Mouse (Mus musculus): ENCODE measurements around the gene Slc4a8. TPM values are rescaled to one million over a fixed set of nuclear protein-coding genes. Genes with fewer than 3 reads are reported as not detected.

Slc4a8 gene
- polyA plus RNA-seq, 1 experiment from 2014 or later: 8.7 TPM

DNA sequence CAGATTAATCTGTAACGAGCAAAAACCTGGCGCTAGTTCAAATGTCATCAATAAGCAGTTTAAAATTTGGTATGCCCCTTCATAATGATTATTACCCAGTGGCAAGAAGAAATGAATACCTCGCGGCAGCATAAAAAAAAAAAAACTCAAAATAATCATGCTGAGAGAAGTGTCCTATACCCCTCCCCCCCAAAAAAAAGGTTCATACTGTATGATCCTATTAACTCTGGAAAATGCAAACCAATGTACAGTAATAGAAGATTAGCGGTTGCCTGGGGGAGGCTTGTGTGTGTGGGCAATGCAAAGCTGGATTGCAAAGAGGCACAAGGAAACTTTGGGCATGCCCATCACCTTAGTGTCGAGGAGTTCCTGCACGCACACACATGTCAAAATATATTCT, 108.0 kb downstream of the Slc4a8 start, which contains the start of gene Scn8a:
TSS of gene Scn8a (plus strand) at position 301 of the 400 bp plus-strand sequence.
- no peak for ATAC-seq (ENCODE audit: low FRiP score, low TSS enrichment)
- peak within 1 kb of the TSS; percentile 76 for H3K4me3 ChIP-seq (ENCODE audit: low read length)
- H3K27ac ChIP-seq (ENCODE audit: low read length): no peak within 1 kb of the TSS
- WGBS: 68% methylated on average over 7 of the region's 7 CpGs
- H3K36me3 ChIP-seq (ENCODE audit: insufficient read depth, low read length): no peaks in the 10 kb centered on the region
- peaks cover 35% of the 10 kb centered on the region for H3K27me3 ChIP-seq (ENCODE audit: insufficient read depth, low read length)
- H3K4me1 ChIP-seq (ENCODE audit: insufficient read depth, low read length): peaks cover 14% of the 10 kb centered on the region; the same call in 1 of the 2 replicates
- peak within 1 kb of the TSS; percentile 78 for H3K4me2 ChIP-seq (replicated peaks; ENCODE audit: low read depth, low read length)
- H3K9me3 ChIP-seq (ENCODE audit: low read length): peaks cover 8% of the 10 kb centered on the region; the same call in 1 of the 2 replicates
- peak within 1 kb of the TSS; percentile 63 for H3K9ac ChIP-seq (replicated peaks; ENCODE audit: low read length)

DNA sequence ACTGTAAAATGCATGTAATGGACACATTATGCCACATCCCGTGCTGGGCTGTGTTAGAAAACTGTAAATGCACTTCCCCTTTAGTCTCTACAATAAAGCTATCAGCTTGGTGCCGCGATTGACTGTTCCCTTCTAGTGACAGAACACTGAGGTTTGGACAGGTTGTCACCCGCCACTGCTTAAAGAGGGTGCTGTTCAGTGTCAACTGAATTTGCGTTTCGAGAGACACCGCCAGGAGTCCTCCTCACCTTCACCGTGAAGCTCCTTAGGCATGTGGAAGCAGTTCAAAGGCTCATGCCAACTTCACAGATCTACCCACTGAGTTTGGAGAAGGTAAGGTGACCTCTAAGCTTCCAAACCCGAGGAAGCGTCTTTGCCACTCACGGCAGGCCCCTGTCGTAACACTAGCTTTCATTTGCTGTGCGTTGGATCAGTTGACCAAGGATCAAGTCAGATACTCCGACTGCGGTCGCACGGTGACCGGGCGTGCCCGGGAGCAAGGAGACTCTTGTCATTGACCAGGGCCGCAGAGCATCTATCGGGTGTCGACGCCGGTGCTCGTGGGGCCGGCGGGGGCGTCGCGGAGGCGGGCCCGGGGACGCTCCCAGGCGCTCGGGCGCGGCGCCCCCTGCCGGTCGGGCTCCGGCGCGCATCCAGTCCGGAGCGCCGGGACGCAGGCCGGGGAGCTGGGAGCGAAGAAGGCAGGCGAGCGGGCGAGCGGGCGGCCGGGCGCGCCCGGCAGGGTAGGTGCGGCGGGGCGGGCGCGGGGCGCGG, 108.6 kb downstream of the Slc4a8 start:
- no peaks in the 10 kb centered on the region for H3K36me3 ChIP-seq (ENCODE audit: insufficient read depth, low read length)
- 3% methylated on average over 47 of the region's 66 CpGs for WGBS
- H3K9me3 ChIP-seq (ENCODE audit: low read length): peaks cover 8% of the 10 kb centered on the region; the same call in 1 of the 2 replicates
- H3K4me2 ChIP-seq (replicated peaks; ENCODE audit: low read depth, low read length): peak overlapping the region; percentile 78
- H3K27ac ChIP-seq (ENCODE audit: low read length): no peak overlapping the region
- peaks cover 39% of the 10 kb centered on the region for H3K27me3 ChIP-seq (ENCODE audit: insufficient read depth, low read length)
- ATAC-seq (ENCODE audit: low FRiP score, low TSS enrichment): peak; percentile 75
- H3K4me1 ChIP-seq (ENCODE audit: insufficient read depth, low read length): peaks cover 14% of the 10 kb centered on the region; the same call in 1 of the 2 replicates
- H3K4me3 ChIP-seq (ENCODE audit: low read length): peak overlapping the region; percentile 76
- H3K9ac ChIP-seq (replicated peaks; ENCODE audit: low read length): peak overlapping the region; percentile 63

DNA sequence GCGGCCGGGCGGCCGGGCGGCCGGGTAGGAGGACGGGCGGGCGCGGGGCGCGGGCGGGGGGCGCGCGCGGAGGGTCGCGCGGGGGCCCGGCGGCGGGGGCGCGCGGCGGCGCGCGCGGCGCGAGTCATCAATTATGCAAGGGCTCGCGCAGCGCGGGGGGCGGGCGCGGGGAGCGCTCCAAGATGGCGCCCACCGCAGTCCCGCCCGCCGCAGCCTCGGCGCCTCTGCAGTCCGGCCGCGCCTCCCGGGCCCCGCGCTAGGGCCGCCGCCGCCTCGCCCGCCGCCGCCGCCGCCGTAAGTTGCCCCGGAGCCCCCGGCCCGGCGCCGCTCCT, 109.2 kb downstream of the Slc4a8 start:
- ATAC-seq (ENCODE audit: low FRiP score, low TSS enrichment): peak; percentile 57; the same call in 1 of the 2 replicates
- peaks cover 5% of the 10 kb centered on the region; the same call in 1 of the 2 replicates for H3K9me3 ChIP-seq (ENCODE audit: low read length)
- H3K9ac ChIP-seq (replicated peaks; ENCODE audit: low read length): peak overlapping the region; percentile 84
- peaks cover 39% of the 10 kb centered on the region for H3K27me3 ChIP-seq (ENCODE audit: insufficient read depth, low read length)
- H3K4me1 ChIP-seq (ENCODE audit: insufficient read depth, low read length): peaks cover 14% of the 10 kb centered on the region; the same call in 1 of the 2 replicates
- H3K4me3 ChIP-seq (ENCODE audit: low read length): peak overlapping the region; percentile 76
- peak overlapping the region; percentile 78 for H3K4me2 ChIP-seq (replicated peaks; ENCODE audit: low read depth, low read length)
- H3K36me3 ChIP-seq (ENCODE audit: insufficient read depth, low read length): no peaks in the 10 kb centered on the region
- H3K27ac ChIP-seq (ENCODE audit: low read length): no peak overlapping the region
- WGBS: 4% methylated on average over 5 of the region's 69 CpGs

DNA sequence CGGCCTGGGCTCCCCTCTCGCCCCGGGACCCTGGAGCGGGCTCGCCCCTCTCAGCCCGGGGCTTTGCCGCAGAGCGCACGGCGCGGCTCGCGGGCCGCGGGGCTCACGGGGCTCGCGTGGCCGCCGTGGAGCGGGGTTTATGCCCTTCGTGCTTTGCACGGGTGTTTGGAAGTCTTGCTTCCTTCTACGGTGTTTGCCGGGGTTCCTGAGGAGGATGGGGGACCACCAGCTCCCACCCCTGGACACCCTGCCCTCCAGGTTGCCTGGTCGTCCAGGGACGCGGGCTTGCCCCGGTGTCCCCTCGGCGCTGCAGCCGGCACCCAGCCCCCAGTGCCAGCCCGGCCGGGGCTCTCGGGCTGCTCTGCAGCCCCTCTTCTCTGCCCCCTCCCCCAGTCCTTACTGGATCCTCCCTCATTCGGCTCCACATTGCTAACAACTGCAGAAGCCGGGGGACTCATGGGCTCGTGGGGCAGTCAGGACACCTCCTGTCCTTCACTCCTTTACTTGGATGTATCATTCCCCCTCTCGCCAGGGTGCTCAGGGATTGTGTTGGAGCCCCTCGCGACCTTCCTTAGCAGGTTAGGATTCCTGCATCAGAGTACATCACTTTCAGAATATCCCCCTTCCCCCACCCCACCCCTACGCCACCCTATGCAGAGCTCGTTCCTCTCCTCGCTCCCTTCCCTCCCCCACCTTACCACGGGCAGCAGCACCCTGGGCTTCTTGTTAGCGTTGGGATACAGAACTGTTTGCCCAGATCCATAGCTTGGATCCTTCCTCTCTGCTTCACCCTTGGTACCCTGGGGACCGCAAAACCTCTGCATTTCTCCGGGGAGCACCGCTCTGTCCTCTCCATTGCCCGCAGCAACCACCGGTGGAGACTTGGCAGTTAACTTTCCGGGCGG, 109.8 kb downstream of the Slc4a8 start:
- WGBS: 1% methylated on average over 53 of the region's 53 CpGs
- H3K4me1 ChIP-seq (ENCODE audit: insufficient read depth, low read length): peaks cover 14% of the 10 kb centered on the region; the same call in 1 of the 2 replicates
- peaks cover 5% of the 10 kb centered on the region; the same call in 1 of the 2 replicates for H3K9me3 ChIP-seq (ENCODE audit: low read length)
- peak overlapping the region; percentile 84 for H3K9ac ChIP-seq (replicated peaks; ENCODE audit: low read length)
- ATAC-seq (ENCODE audit: low FRiP score, low TSS enrichment): peak; percentile 50
- peaks cover 39% of the 10 kb centered on the region for H3K27me3 ChIP-seq (ENCODE audit: insufficient read depth, low read length)
- peak overlapping the region; percentile 37; the same call in 1 of the 2 replicates for H3K27ac ChIP-seq (ENCODE audit: low read length)
- H3K4me2 ChIP-seq (replicated peaks; ENCODE audit: low read depth, low read length): peak overlapping the region; percentile 78
- no peaks in the 10 kb centered on the region for H3K36me3 ChIP-seq (ENCODE audit: insufficient read depth, low read length)
- H3K4me3 ChIP-seq (ENCODE audit: low read length): peak overlapping the region; percentile 76

DNA sequence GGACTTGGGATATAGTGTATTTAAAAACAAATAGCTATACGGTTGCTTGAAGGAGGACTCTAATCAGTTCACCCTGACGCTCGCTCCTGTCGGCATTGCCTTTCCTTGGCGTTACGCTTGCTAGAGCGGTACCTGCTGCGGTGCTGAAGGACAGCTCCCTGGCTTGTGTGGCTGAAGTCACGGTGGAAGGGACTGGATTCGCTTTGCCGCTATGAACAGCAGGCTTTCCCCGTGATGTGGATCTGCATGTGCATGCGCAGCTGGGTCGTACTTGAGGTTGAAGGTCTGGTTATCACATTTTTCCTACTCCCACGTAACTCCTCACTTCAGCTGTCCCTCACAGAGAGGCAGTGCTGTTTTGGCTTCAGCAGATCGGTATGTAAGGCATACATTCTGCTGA, 111.6 kb downstream of the Slc4a8 start:
- Histone ChIP-seq H3K4me1 (ENCODE audit: insufficient read depth, low read length) (peaks cover 14% of the 10 kb centered on the region; the same call in 1 of the 2 replicates), H3K4me2 (replicated peaks; ENCODE audit: low read depth, low read length) (0 out of 2 replicates have a peak overlapping the region, but pooled peaks have one; percentile 78), H3K9me3 (ENCODE audit: low read length) (no peaks in the 10 kb centered on the region), H3K4me3 (ENCODE audit: low read length) (no peak overlapping the region), H3K36me3 (ENCODE audit: insufficient read depth, low read length) (no peaks in the 10 kb centered on the region), H3K27ac (ENCODE audit: low read length) (no peak overlapping the region), H3K9ac (replicated peaks; ENCODE audit: low read length) (no peak overlapping the region), H3K27me3 (ENCODE audit: insufficient read depth, low read length) (peaks cover 39% of the 10 kb centered on the region)
- 2% methylated on average over 16 of the region's 16 CpGs for WGBS
- peak; percentile 44; the same call in 1 of the 2 replicates for ATAC-seq (ENCODE audit: low FRiP score, low TSS enrichment)

Other genes with a start within 250 kb of the Slc4a8 start
- 37.5 and 37.8 TPM in 2 replicates for gene Tfcp2, start 209.7 kb upstream of the Slc4a8 start, polyA plus RNA-seq (2015; fragmentation: Nextera tagmentation; extraction: Ambion mirVana)
- gene Pou6f1, start 161.8 kb upstream of the Slc4a8 start, polyA plus RNA-seq (2015; fragmentation: Nextera tagmentation; extraction: Ambion mirVana): 10.1 and 10.2 TPM in 2 replicates
- gene Dazap2, start 146.4 kb upstream of the Slc4a8 start, polyA plus RNA-seq (2015; fragmentation: Nextera tagmentation; extraction: Ambion mirVana): 262 and 290 TPM in 2 replicates
- gene Smagp, start 124.8 kb upstream of the Slc4a8 start, polyA plus RNA-seq (2015; fragmentation: Nextera tagmentation; extraction: Ambion mirVana): 41.6 and 45.4 TPM in 2 replicates
- gene Bin2, start 92.2 kb upstream of the Slc4a8 start, polyA plus RNA-seq (2015; fragmentation: Nextera tagmentation; extraction: Ambion mirVana): 2.1 and 3.0 TPM in 2 replicates
- gene Cela1, start 73.8 kb upstream of the Slc4a8 start, polyA plus RNA-seq (2015; fragmentation: Nextera tagmentation; extraction: Ambion mirVana): 27.1 and 41.9 TPM in 2 replicates
- 0.87 and 1.1 TPM in 2 replicates for gene Galnt6, start 32.4 kb upstream of the Slc4a8 start, polyA plus RNA-seq (2015; fragmentation: Nextera tagmentation; extraction: Ambion mirVana)
- gene Scn8a, start 108.1 kb downstream of the Slc4a8 start, polyA plus RNA-seq (2015; fragmentation: Nextera tagmentation; extraction: Ambion mirVana): 8.1 and 8.2 TPM in 2 replicates